Mouse (Mus musculus): ENCODE data around the gene Snx9. TPM values are rescaled to one million over a fixed set of nuclear protein-coding genes. Genes with fewer than 3 reads are reported as not detected.

The Snx9 gene
- polyA plus RNA-seq, 1 experiment from 2014 or later, result 37.5 TPM

DNA sequence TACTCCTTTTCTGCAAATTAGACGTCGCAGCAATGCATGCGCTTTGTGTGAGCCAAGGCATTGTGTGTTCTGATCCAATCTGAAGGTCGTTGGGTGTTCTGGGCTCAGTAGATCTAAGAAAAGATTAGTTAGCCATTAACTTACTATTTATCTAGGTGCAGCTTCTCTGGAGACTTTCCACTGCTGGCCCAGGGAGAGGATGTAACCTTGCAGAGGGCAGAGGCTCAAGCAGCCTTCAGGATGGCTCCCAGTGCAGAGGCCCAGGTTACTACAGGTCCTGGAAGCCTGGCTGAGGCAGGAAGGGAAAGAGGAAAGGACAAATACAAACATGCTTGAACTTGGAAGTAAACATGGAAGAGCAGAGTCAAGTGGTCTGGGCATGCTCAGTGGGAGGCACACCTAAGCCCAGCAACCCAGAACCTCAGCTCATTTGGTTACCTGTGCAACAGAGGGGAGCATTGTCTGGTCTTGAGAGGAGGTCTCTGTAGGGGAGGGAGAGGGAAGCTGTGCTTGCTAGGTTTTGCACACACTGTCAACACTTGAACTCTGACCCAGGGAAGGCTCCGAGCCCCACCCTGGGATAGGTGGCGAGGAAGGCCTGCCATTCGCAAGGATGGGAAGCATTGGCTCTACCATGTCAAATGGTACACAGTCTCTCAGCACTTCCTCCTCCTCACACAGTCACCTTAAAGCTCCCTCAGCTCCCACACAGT, 27.3 kb downstream of the Snx9 start:
- Histone ChIP-seq H3K4me2 (no peak overlapping the region), H3K27ac (peak overlapping the region; percentile 28), H3K9ac (no peak overlapping the region), H3K9me3 (no peaks in the 10 kb centered on the region), H3K27me3 (replicated peaks) (no peaks in the 10 kb centered on the region), H3K4me1 (peaks cover 10% of the 10 kb centered on the region; the same call in 1 of the 2 replicates), H3K36me3 (no peaks in the 10 kb centered on the region), H3K4me3 (replicated peaks) (no peak overlapping the region)
- 70% methylated on average over 7 of the region's 7 CpGs for WGBS
- peak; percentile 58; the same call in 1 of the 2 replicates for ATAC-seq (ENCODE audit: insufficient read depth, low FRiP score, low read depth)

DNA sequence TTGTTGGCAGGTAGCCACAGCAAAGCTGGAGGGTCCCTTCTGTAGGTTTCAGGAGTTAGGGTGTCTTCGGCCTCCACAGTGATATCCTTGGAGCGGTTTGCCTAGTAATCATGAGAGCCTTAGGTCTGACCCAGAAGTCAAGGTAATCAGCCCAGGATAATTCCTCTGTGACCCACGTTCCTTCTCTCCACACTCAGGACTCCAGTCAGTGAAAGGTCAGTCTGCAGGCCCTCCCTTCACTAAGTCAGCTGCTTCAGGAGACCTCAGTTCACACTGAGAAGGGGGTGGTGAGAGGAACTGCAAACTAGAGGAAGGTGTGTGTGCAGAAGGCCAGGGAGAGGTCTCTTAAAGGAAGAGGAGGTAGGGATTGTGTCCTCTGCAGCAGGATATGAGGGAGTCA, 28.3 kb downstream of the Snx9 start:
- H3K9me3 ChIP-seq, result no peaks in the 10 kb centered on the region
- H3K4me1 ChIP-seq, result peaks cover 10% of the 10 kb centered on the region; the same call in 1 of the 2 replicates
- 75% methylated on average over 3 of the region's 3 CpGs for WGBS
- no peak overlapping the region for H3K4me2 ChIP-seq
- no peaks in the 10 kb centered on the region for H3K36me3 ChIP-seq
- H3K4me3 ChIP-seq (replicated peaks), result no peak overlapping the region
- no peak overlapping the region for H3K27ac ChIP-seq
- H3K9ac ChIP-seq, result no peak overlapping the region
- H3K27me3 ChIP-seq (replicated peaks), result no peaks in the 10 kb centered on the region
- ATAC-seq (ENCODE audit: insufficient read depth, low FRiP score, low read depth), result no peak

DNA sequence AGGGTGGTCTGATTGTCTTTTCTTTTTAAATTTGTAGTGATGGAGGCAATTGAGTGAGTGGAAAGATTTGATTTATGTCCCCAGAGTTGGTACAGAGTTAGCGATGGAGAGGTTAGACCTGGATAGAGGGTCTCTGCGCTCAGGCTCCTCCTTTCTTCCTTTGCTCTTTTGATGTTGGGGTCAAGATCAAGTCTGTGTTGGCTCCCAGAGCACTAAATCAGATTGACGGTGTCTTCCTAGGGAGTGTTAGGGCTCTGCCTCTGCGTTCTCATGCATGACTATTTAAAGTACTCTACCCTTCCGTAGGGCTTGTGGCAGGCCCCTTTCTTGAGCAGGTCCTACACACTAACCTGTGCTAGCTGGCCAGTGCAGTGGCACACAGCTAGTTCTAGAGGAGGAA, 28.9 kb downstream of the Snx9 start:
- H3K4me1 ChIP-seq, result peaks cover 10% of the 10 kb centered on the region; the same call in 1 of the 2 replicates
- no peak overlapping the region for H3K4me3 ChIP-seq (replicated peaks)
- no peaks in the 10 kb centered on the region for H3K36me3 ChIP-seq
- ATAC-seq (ENCODE audit: insufficient read depth, low FRiP score, low read depth), result no peak
- H3K9me3 ChIP-seq, result no peaks in the 10 kb centered on the region
- H3K27me3 ChIP-seq (replicated peaks), result no peaks in the 10 kb centered on the region
- 68% methylated on average over 5 of the region's 5 CpGs for WGBS
- no peak overlapping the region for H3K4me2 ChIP-seq
- H3K27ac ChIP-seq, result no peak overlapping the region
- H3K9ac ChIP-seq, result no peak overlapping the region

DNA sequence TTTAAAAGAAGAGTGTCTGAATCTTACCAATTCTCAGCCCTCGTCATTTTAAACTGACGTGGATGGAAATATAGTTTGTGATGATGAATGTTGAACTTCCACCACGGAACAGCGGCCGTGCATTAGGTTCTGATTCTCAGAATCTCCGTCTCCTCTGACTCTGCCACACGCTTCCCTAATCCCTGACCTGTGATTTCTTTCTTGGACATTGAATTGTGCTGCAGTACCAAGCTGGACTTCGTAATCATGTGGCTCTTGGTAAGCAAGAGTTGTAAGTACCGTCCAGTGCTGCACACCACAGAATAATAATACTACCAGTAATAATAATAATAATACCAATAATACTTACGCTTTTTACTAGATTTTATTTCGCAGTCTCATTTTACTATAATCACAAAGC, 29.6 kb downstream of the Snx9 start:
- H3K36me3 ChIP-seq, result no peaks in the 10 kb centered on the region
- H3K4me1 ChIP-seq, result peaks cover 10% of the 10 kb centered on the region; the same call in 1 of the 2 replicates
- no peaks in the 10 kb centered on the region for H3K9me3 ChIP-seq
- no peak for ATAC-seq (ENCODE audit: insufficient read depth, low FRiP score, low read depth)
- WGBS, result 90% methylated on average over 11 of the region's 11 CpGs
- no peak overlapping the region for H3K4me3 ChIP-seq (replicated peaks)
- no peak overlapping the region for H3K27ac ChIP-seq
- H3K4me2 ChIP-seq, result no peak overlapping the region
- no peak overlapping the region for H3K9ac ChIP-seq
- H3K27me3 ChIP-seq (replicated peaks), result no peaks in the 10 kb centered on the region

DNA sequence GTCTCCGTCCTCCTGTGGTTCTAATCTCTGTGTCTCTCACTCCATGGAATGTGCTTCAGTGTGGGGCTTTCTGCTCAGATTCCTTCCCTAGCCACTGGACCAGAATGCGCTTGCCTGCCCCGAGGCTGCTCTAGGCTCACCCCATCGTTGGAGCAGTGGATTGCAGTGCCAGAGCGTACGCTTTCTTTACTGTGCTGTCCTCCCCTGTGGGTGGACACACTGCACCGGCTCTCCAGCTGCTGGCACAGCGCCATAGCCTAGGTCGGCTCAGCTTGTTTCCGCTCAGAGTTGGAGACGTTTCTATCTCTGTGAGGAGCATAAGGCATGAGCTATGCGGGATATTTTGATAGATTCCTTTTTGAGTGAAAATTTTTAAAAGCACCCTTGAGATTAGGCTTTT, 31.4 kb downstream of the Snx9 start:
- peak; percentile 73; the same call in 1 of the 2 replicates for ATAC-seq (ENCODE audit: insufficient read depth, low FRiP score, low read depth)
- H3K4me1 ChIP-seq, result peaks cover 10% of the 10 kb centered on the region; the same call in 1 of the 2 replicates
- no peak overlapping the region for H3K27ac ChIP-seq
- no peak overlapping the region for H3K4me3 ChIP-seq (replicated peaks)
- WGBS, result 39% methylated on average over 12 of the region's 12 CpGs
- no peak overlapping the region for H3K9ac ChIP-seq
- no peaks in the 10 kb centered on the region for H3K36me3 ChIP-seq
- H3K9me3 ChIP-seq, result no peaks in the 10 kb centered on the region
- no peak overlapping the region for H3K4me2 ChIP-seq
- H3K27me3 ChIP-seq (replicated peaks), result no peaks in the 10 kb centered on the region

DNA sequence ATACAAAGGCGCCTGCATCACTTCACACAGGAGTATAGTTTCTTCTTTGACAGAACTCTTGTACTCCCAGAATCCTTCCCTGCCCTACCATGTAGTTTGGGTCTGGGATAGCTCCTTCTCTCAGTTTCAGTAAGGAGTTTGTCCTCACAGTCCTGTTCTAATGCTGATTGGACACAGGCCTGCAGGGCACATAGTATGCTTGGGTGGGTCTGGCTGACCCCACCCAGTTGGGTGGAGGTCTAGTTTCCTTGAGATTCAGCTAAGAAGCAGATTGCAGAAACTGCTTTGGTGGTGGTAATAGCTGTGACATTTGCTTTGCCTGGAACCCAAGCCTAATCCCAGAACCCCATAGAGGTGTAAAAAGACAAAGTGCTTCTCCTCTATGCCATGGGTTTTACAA, 33.4 kb downstream of the Snx9 start:
- Histone ChIP-seq H3K9ac (no peak overlapping the region), H3K36me3 (no peaks in the 10 kb centered on the region), H3K27ac (no peak overlapping the region), H3K4me2 (no peak overlapping the region), H3K4me1 (no peaks in the 10 kb centered on the region), H3K4me3 (replicated peaks) (no peak overlapping the region), H3K27me3 (replicated peaks) (no peaks in the 10 kb centered on the region), H3K9me3 (no peaks in the 10 kb centered on the region)
- peak; percentile 35; the same call in 1 of the 2 replicates for ATAC-seq (ENCODE audit: insufficient read depth, low FRiP score, low read depth)
- WGBS, result 95% methylated on average over 1 of the region's 1 CpGs

DNA sequence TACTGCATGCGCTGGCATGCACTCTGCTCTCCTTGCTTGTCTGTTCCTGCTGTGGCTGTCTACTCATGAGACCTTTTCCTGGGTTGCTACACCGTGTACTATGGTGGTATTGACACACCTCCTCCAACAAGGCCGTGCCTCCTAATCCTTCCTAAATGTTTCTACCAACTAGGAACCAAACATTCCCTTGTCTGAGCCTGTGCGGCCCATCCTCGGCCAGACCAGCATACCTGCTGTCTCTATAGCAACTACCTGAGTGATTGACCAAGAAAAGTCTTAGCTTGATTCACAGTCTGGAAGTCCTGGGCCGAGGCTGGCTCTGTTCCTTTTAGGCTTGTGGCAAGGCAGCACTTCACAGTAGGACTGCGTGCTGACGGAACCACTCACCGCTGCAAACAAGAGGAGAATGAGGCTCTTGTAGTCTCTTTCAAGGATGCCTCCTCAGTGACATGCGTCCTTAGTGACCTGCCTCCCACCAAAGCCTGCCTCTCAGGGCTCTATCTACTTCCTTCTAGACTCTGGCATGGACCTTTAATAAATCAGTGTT, 36.6 kb downstream of the Snx9 start:
- Histone ChIP-seq H3K9me3 (no peaks in the 10 kb centered on the region), H3K4me1 (no peaks in the 10 kb centered on the region), H3K27ac (no peak overlapping the region), H3K27me3 (replicated peaks) (no peaks in the 10 kb centered on the region), H3K36me3 (no peaks in the 10 kb centered on the region), H3K4me2 (no peak overlapping the region), H3K9ac (no peak overlapping the region), H3K4me3 (replicated peaks) (no peak overlapping the region)
- 78% methylated on average over 10 of the region's 10 CpGs for WGBS
- ATAC-seq (ENCODE audit: insufficient read depth, low FRiP score, low read depth), result no peak

DNA sequence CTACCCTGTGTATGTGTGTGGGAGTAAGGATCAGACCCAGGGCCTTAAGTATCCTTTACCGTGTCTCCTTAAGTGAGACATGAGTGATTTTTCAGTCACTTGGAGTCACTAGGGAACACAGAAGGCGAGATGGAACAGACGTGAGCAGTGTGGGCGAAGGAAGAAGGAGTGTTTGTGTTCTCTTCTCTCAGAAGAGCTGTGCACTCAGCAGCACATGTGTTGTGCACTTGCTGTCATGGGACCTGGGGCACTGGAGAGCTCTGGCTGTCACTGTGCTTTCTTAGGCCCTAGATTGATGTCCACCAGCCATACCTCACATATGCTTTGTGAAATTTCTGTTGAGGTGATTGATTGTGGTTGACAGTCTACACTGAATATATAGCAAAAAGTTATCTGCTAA, 37.7 kb downstream of the Snx9 start:
- H3K4me3 ChIP-seq (replicated peaks), result no peak overlapping the region
- H3K4me2 ChIP-seq, result no peak overlapping the region
- WGBS, result 75% methylated on average over 4 of the region's 4 CpGs
- no peak for ATAC-seq (ENCODE audit: insufficient read depth, low FRiP score, low read depth)
- H3K27me3 ChIP-seq (replicated peaks), result no peaks in the 10 kb centered on the region
- H3K4me1 ChIP-seq, result no peaks in the 10 kb centered on the region
- no peaks in the 10 kb centered on the region for H3K9me3 ChIP-seq
- H3K27ac ChIP-seq, result no peak overlapping the region
- H3K36me3 ChIP-seq, result no peaks in the 10 kb centered on the region
- no peak overlapping the region for H3K9ac ChIP-seq

DNA sequence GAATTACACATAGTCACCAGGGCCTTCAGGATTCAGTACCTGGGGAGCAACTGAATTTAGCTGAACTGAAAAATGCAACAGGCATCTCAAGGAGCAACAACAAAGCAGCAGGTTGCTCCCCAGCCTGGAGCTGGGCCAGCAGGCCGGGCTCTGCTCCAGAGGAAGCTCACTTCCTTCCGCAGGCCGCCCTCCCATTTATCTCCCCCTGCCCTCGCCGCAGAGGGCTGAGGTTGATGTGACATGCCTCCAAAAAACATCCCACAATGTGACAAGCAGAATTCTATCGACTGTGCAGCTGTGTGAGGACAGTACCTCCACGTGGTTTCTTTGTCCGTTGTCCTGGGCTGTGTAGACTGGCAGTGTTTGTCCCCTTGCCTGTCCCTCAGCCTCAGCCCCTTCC, 44.3 kb downstream of the Snx9 start:
- Histone ChIP-seq H3K27me3 (replicated peaks) (no peaks in the 10 kb centered on the region), H3K9me3 (no peaks in the 10 kb centered on the region), H3K4me1 (0 out of 2 replicates have a peak, but pooled peaks cover 7% of the 10 kb centered on the region), H3K36me3 (no peaks in the 10 kb centered on the region), H3K27ac (peak overlapping the region; percentile 44; the same call in 1 of the 2 replicates), H3K4me2 (no peak overlapping the region), H3K4me3 (replicated peaks) (no peak overlapping the region), H3K9ac (no peak overlapping the region)
- no peak; the same call in 1 of the 2 replicates for ATAC-seq (ENCODE audit: insufficient read depth, low FRiP score, low read depth)
- WGBS, result 29% methylated on average over 8 of the region's 8 CpGs

DNA sequence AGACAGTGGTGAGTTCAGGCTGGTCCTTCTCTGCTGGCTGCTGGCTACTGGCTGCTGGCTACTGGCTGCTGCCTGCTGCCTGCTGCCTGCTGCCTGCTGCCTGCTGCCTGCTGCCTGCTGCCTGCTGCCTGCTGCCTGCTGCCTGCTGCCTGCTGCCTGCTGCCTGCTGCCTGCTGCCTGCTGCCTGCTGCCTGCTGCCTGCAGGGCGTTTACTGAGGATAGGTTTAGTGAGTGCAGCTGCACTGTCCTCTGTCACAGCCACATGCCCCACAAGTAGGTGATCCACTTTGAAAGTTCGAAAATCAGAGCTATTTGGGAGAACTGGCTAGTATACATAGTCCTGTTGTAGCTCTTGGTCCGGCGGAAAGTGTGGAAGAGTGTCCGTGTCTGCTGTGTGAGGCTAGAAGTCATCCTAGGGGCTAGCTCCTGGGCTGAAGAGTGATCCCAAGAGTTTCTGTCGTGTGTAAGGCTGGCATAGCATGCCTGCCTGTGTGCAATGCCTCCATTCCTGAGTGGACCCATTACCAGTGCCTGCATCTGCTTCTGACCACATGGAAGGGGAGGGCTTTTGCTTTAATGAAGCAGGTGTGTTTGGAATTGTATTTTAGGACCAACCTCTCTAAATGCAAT, 45.2 kb downstream of the Snx9 start:
- ATAC-seq (ENCODE audit: insufficient read depth, low FRiP score, low read depth), result no peak
- Histone ChIP-seq H3K9ac (no peak overlapping the region), H3K4me3 (replicated peaks) (no peak overlapping the region)

DNA sequence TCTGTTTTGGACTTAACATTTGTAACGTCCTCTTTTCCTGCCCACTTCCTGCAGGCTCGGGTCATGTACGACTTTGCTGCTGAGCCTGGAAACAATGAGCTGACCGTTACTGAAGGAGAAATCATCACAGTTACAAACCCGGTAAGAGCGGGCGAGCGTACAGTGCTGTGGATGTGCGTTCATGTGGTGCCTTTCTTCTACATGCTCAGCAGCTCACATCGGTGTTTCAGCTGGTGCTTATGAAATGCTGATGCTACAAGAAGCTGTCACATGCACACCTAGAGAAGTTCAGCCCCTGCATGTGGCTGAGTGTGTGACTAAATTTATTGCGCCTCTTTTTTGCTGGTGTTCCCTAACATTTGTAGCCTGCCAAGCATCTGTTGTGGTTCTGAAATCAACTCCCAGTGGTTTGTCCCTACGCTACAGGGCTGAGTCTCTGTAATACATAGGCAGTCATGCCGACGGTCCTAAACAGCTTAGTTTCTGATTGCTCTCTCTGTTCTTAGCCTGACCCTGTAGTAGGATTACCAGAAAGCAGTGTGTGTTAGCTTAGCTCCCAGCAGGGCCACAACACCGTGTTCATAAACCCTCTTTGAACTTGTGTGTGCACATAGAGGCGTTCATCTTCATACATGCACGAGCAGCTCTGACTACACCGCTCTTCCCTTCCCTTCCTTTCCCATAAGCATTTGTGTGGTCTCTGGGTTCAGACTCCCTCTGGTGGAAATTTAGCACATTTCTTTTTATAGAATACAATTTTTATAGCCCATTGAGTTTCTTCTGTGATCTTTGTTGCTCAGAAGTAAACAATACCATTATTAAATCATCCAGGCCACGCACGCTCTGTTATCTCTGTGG, 46.0 kb downstream of the Snx9 start:
- Histone ChIP-seq H3K4me1 (0 out of 2 replicates have a peak, but pooled peaks cover 7% of the 10 kb centered on the region), H3K4me3 (replicated peaks) (no peak overlapping the region), H3K9ac (no peak overlapping the region), H3K36me3 (peaks cover 3% of the 10 kb centered on the region; the same call in 1 of the 2 replicates), H3K4me2 (no peak overlapping the region), H3K27ac (no peak overlapping the region), H3K9me3 (no peaks in the 10 kb centered on the region), H3K27me3 (replicated peaks) (no peaks in the 10 kb centered on the region)
- 0 out of 2 replicates have a peak, but pooled peaks have one; percentile 29 for ATAC-seq (ENCODE audit: insufficient read depth, low FRiP score, low read depth)
- WGBS, result 67% methylated on average over 20 of the region's 20 CpGs

More for the DNA sequence above, 45.2 kb downstream of the Snx9 start:
- Histone ChIP-seq H3K4me1 (0 out of 2 replicates have a peak, but pooled peaks cover 7% of the 10 kb centered on the region), H3K36me3 (peaks cover 3% of the 10 kb centered on the region; the same call in 1 of the 2 replicates), H3K27ac (peak overlapping the region; percentile 33; the same call in 1 of the 2 replicates), H3K9me3 (no peaks in the 10 kb centered on the region), H3K4me2 (no peak overlapping the region), H3K27me3 (replicated peaks) (no peaks in the 10 kb centered on the region)
- 76% methylated on average over 6 of the region's 6 CpGs for WGBS

Data from stomach, embryonic 15.5 days (tissue).